Mouse (Mus musculus) intestine, embryonic 15.5 days (tissue): ENCODE data around the gene Fcgrt. TPM values are rescaled to one million over a fixed set of nuclear protein-coding genes. Genes with fewer than 3 reads are reported as not detected.
"Not testable (repeated sequence)": the region's sequence is repeated elsewhere in the genome, so short reads cannot be mapped to it uniquely, and the experiment has no call there.

ENCODE experiments used
- ATAC-seq: fragments of 200-750 bp; cut with Nextera tagmentation; 2 replicates; pipeline ENCODE4 v1.8.0; 2017; ENCODE audit warnings: moderate TSS enrichment, moderate library complexity
- H3K27ac ChIP-seq: fragments of 300-500 bp; sonication (generic); 2 replicates; pipeline ENCODE4 v1.5.1; 2015; ENCODE audit warnings: mild to moderate bottlenecking, inconsistent platforms
- H3K27me3 ChIP-seq: fragments of 300-500 bp; sonication (generic); replicated peaks from 2 replicates; pipeline ENCODE4 v1.6.1; 2015; ENCODE audit warnings: inconsistent platforms
- H3K36me3 ChIP-seq: fragments of 300-500 bp; sonication (generic); 2 replicates; pipeline ENCODE4 v1.6.1; 2015; ENCODE audit warnings: inconsistent platforms
- H3K4me1 ChIP-seq: fragments of 300-500 bp; sonication (generic); replicated peaks from 2 replicates; pipeline ENCODE4 v1.6.1; 2015; ENCODE audit warnings: inconsistent platforms
- H3K4me2 ChIP-seq: fragments of 300-500 bp; sonication (generic); replicated peaks from 2 replicates; pipeline ENCODE4 v1.6.1; 2015; ENCODE audit warnings: mild to moderate bottlenecking, inconsistent platforms
- H3K4me3 ChIP-seq: fragments of 300-500 bp; sonication (generic); replicated peaks from 2 replicates; pipeline ENCODE4 v1.5.1; 2015; ENCODE audit warnings: inconsistent platforms
- H3K9ac ChIP-seq: fragments of 300-500 bp; sonication (generic); 2 replicates; pipeline ENCODE4 v1.6.1; 2015; ENCODE audit warnings: inconsistent platforms
- H3K9me3 ChIP-seq: fragments of 300-500 bp; sonication (generic); 2 replicates; pipeline ENCODE4 v1.6.1; 2016; ENCODE audit warnings: inconsistent platforms
- WGBS: fragments of 180-500 bp; shearing (Covaris S2); methylation state at CpG from one replicate; pipeline ENCODE4 v1.1.7; 2015; 5-methylcytosine and 5-hydroxymethylcytosine counted together
- polyA plus RNA-seq: library from polyadenylated mRNA; unstranded; fragments of >200 nt; fragmentation: Nextera tagmentation; extraction: Ambion mirVana; gene quantifications from 2 replicates; pipeline ENCODE4 v1.2.1, GENCODE M21; 2015

Fcgrt gene
- polyA plus RNA-seq, 1 experiment from 2014 or later, result 153 TPM

DNA sequence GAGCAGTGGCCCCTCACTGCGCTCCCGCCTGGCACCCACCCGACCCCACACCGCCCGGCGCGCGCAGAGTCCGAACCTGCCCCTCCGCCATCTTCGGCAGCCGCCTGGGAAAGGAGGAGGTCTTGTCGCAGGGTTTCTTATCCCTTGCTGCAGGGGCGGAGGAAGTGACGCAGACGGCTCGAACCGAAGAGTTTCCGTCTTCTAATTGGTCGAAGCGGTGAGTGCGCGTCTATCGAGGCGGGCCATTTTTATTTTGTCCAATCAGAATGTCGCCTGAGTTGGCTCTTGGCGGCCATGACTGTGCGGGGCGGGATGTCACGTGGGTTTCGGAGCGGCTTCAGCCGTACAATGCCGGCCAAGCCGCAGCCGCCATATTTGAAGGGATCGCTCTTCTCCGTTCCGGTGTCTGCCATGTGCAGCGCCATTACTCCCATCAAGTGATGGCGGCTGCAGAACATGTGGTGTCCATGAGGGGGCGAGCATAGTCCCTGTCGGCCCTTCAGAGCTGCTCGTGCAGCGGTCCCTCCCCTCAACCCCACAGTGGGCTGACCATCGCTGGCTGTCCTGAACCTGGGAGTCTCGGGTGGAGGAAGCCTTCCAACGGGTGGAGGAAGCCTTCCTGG lies 25.1 kb upstream of the Fcgrt start, which contains the start of gene Rpl13a:
Gene Rpl13a, minus strand, starts transcription at position 138 of the 623 bp plus-strand sequence.
- Histone ChIP-seq H3K9me3 (no peaks in the 10 kb centered on the region), H3K4me2 (peak within 1 kb of the TSS; percentile 73), H3K27ac (peak within 1 kb of the TSS; percentile 90), H3K9ac (peak within 1 kb of the TSS; percentile 99), H3K36me3 (peaks cover 22% of the 10 kb centered on the region), H3K4me3 (peak within 1 kb of the TSS; percentile 89), H3K4me1 (peaks cover 22% of the 10 kb centered on the region), H3K27me3 (no peaks in the 10 kb centered on the region)
- under 1% methylated on average over 48 of the region's 48 CpGs for WGBS
- peak; percentile 91 for ATAC-seq

DNA sequence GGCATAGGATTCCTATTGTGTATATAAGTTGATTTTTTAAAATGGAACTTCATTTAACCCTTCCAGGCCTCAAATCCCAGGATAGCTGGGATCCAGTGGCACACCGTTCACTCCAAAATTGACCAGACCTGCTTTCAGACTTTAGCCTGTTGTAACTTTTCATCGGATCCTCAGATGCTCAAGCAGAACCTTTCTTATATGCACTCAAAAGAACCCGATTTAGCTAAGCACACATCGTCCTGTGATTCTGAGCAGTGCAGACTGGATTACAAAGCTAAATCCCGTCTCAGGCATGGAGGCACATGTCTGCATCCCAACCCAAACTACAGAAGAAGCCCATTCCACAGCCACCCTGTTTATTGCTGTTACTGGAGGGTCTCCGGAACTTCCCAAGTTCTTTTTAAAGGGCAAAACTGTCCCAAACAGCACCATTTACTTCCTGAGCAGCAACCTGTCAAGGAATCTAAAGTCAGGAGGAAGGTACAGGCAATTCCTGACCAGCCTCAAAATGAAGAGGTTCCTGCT lies 24.1 kb upstream of the Fcgrt start:
- H3K4me1 ChIP-seq, result peaks cover 27% of the 10 kb centered on the region
- H3K27ac ChIP-seq, result peak overlapping the region; percentile 87
- H3K27me3 ChIP-seq, result no peaks in the 10 kb centered on the region
- WGBS, result 1% methylated on average over 6 of the region's 6 CpGs
- peak overlapping the region; percentile 99 for H3K9ac ChIP-seq
- peaks cover 22% of the 10 kb centered on the region for H3K36me3 ChIP-seq
- peak overlapping the region; percentile 89 for H3K4me3 ChIP-seq
- ATAC-seq, result no peak
- peak overlapping the region; percentile 71 for H3K4me2 ChIP-seq
- H3K9me3 ChIP-seq, result no peaks in the 10 kb centered on the region

DNA sequence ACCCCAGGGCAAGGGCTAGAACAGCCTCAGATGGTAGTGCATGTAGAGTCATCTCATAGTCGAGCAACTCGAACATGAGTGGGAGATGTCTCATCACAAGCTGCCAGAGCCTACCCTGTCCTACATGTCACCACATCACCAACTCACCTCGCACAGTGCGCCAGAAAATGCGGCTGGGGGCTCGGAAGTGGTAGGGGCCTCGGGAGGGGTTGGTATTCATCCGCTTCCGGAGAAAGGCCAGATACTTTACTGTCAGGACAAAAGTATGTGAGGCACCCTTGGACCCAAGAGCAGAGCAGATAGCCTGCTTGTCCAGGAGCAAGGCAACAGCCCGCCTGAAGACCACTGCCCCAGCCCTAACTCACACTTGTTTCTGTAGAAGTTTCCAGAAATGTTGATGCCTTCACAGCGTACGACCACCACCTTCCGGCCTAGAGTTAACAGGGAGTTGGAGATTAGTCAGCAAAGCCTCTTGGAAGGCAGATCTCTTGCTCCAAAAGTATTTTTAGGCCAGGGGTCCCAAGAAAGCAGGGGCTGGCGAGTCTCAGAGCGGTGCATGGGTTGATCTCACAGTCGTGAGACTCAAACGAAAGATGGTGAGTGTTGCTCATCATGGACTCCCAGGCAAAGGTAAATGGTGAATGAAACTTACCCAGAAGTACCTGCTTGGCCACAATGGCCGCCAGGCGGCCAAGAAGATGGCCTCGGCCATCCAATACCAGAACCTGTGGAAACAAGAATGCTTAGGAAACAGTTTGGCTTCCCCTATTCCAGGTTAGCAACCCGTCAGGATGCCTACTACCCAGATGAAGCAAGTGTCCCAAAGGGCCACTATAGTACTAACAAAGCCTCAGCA lies 23.4 kb upstream of the Fcgrt start:
- H3K27ac ChIP-seq, result peak overlapping the region; percentile 87
- peak overlapping the region; percentile 71 for H3K4me2 ChIP-seq
- H3K36me3 ChIP-seq, result peaks cover 26% of the 10 kb centered on the region
- 37% methylated on average over 21 of the region's 21 CpGs for WGBS
- peak overlapping the region; percentile 89 for H3K4me3 ChIP-seq
- no peaks in the 10 kb centered on the region for H3K9me3 ChIP-seq
- H3K4me1 ChIP-seq, result peaks cover 32% of the 10 kb centered on the region
- no peaks in the 10 kb centered on the region for H3K27me3 ChIP-seq
- H3K9ac ChIP-seq, result peak overlapping the region; percentile 99
- no peak for ATAC-seq

DNA sequence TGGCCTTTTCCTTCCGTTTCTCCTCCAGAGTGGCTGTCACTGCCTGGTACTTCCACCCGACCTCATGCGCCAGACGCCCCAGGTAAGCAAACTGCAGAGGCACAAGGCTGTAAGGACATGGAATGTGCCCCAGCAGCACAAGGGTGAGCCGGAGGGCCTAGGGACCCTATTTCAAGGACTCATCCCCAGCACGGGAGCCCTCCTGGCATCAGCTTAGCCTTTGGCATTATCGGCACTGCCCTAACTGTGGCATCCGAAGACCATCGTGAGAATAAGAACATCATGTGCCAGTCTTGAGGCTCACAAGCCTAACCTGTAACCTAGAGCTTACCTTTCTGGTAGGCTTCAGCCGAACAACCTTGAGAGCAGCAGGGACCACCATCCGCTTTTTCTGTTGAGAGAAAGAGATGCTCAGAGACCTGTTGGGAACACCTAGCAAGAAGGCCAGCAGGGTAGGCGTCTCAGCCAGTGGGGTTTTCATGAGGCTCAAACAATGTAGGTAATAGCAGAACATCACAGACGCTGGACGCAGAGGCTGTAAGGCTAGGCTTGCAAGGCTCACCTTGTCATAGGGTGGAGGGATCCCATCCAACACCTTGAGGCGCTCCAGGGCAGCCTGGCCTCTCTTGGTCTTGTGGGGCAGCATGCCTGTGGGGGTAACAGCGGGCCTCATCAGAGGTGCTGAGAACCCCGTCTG lies 22.6 kb upstream of the Fcgrt start:
- Histone ChIP-seq H3K36me3 (peaks cover 34% of the 10 kb centered on the region), H3K27ac (peak overlapping the region; percentile 87), H3K9me3 (no peaks in the 10 kb centered on the region), H3K4me3 (peak overlapping the region; percentile 89), H3K9ac (peak overlapping the region; percentile 99), H3K4me2 (peak overlapping the region; percentile 71), H3K27me3 (no peaks in the 10 kb centered on the region), H3K4me1 (peaks cover 40% of the 10 kb centered on the region)
- no peak for ATAC-seq
- 65% methylated on average over 17 of the region's 17 CpGs for WGBS

DNA sequence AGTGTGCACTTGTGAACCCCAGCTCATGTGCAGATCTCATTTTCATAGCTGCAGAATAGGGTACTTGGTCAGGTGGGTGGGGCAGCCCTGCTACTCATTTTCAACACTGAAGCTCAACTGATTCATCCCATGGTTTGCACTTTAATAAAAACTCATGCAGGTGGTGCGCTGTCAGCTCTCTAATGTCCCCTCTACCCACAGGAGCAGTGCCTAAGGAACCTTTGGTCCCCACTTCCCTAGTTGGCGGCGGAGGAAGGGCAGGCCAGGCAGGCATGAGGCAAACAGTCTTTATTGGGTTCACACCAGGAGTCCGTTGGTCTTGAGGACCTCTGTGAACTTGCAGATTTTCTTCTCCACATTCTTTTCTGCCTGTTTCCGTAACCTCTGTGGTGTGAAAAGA lies 22.0 kb upstream of the Fcgrt start:
- Histone ChIP-seq H3K4me1 (peaks cover 43% of the 10 kb centered on the region), H3K4me2 (peak overlapping the region; percentile 71), H3K27ac (peak overlapping the region; percentile 87), H3K9ac (peak overlapping the region; percentile 99), H3K36me3 (peaks cover 40% of the 10 kb centered on the region)
- H3K27me3 ChIP-seq, H3K9me3 ChIP-seq, ATAC-seq, H3K4me3 ChIP-seq: not testable (repeated sequence)
- WGBS, result 60% methylated on average over 5 of the region's 5 CpGs

DNA sequence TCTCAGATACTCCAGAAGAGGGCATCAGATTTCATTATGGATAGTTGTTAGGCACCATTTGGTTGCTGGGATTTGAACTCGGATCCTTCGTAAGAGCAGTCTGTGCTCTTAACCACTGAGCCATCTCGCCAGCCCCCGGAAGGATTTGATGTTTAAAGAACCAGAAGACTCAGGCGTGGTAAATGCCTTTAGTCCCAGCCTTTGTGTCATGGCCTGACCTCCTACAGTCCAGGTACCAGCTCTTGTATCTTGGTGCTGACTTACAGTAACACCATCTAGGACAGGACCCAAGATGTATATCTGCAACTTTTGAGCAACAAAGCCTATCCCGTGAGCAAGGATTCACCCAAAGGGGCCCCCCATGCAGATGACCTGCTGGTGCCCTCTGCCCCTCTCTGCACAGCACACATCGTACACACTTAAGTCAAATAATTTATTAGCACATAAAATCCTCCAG lies 21.5 kb upstream of the Fcgrt start:
- Histone ChIP-seq H3K27ac (peak overlapping the region; percentile 90), H3K27me3 (no peaks in the 10 kb centered on the region), H3K36me3 (peaks cover 44% of the 10 kb centered on the region), H3K4me1 (peaks cover 44% of the 10 kb centered on the region), H3K4me3 (no peak overlapping the region), H3K9ac (no peak overlapping the region), H3K4me2 (peak overlapping the region; percentile 52), H3K9me3 (no peaks in the 10 kb centered on the region)
- 20% methylated on average over 7 of the region's 7 CpGs for WGBS
- no peak for ATAC-seq

DNA sequence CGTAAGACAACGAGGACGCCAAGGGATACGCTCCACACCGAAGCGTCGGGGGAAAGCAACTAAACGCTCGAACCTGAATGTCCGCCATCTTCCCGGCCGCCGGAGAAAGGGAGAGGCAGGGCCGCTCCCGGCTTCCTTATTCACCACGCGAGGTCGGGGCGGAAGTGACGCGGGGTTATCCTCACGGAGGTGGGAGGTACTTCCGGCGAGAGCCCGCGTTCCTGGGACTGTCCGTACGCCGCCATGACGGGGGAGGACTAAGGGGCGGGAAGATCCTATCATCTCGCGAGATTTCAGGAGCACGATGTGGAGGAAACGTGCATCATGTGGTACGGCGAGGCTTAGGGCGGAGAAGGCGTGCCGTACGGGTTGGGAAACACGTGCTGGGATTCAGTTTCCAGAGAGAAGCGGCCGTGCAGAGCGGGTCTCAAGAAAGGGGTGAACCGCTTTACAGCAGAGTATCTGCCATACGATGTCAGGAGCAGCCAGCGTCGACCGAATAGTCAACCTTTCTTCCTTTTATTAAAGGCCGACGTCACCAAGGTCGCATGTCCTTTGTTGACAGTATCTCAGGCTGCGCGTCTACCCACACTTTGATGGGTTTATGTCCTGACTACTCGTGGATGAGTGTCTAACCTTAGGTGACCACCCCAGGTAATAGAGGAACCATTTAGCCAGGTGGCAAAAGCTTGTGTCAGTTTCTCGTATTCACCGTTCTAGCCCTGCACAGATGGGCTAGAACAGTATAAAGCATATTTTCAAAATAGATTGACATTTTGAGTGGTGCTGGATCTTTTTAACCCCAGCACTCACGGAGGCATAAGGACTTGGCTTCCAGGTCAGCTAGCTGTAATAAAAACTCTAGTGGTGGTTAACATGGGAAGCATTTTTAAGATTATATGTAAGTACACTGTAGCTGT lies 20.8 kb upstream of the Fcgrt start, which contains the start of gene Rps11:
Gene Rps11, minus strand, starts transcription at position 216 of the 920 bp plus-strand sequence.
- Histone ChIP-seq H3K9me3 (no peaks in the 10 kb centered on the region), H3K27ac (peak within 1 kb of the TSS; percentile 90), H3K4me2 (peak within 1 kb of the TSS; percentile 74), H3K36me3 (peaks cover 51% of the 10 kb centered on the region), H3K27me3 (no peaks in the 10 kb centered on the region), H3K4me3 (peak within 1 kb of the TSS; percentile 86), H3K9ac (peak within 1 kb of the TSS; percentile 95), H3K4me1 (peaks cover 40% of the 10 kb centered on the region)
- WGBS, result under 1% methylated on average over 59 of the region's 59 CpGs
- ATAC-seq, result peak; percentile 83

DNA sequence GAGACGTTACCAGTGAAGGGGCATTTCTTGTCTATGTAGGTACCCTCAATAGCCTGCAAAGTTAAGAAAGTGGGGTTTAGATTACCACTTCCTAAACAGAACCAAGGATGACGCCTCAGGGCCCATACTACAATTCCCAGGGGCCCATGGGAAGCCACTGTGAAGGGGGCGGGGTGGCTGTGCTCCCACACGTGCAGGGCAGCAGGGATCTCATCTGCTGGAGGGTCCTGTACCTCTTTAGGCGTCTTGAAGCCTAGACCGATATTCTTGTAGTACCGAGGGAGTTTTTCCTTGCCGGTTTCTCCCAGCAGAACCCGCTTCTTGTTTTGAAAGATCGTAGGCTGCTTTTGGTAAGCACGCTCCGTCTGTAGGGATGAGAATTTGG lies 19.5 kb upstream of the Fcgrt start:
- H3K4me1 ChIP-seq, result peaks cover 40% of the 10 kb centered on the region
- WGBS, result 15% methylated on average over 12 of the region's 12 CpGs
- H3K9ac ChIP-seq, result peak overlapping the region; percentile 95
- H3K27ac ChIP-seq, result peak overlapping the region; percentile 87
- no peaks in the 10 kb centered on the region for H3K27me3 ChIP-seq
- H3K4me2 ChIP-seq, result peak overlapping the region; percentile 74
- H3K4me3 ChIP-seq, result peak overlapping the region; percentile 86
- ATAC-seq, result no peak
- peaks cover 53% of the 10 kb centered on the region for H3K36me3 ChIP-seq
- H3K9me3 ChIP-seq, result no peaks in the 10 kb centered on the region

DNA sequence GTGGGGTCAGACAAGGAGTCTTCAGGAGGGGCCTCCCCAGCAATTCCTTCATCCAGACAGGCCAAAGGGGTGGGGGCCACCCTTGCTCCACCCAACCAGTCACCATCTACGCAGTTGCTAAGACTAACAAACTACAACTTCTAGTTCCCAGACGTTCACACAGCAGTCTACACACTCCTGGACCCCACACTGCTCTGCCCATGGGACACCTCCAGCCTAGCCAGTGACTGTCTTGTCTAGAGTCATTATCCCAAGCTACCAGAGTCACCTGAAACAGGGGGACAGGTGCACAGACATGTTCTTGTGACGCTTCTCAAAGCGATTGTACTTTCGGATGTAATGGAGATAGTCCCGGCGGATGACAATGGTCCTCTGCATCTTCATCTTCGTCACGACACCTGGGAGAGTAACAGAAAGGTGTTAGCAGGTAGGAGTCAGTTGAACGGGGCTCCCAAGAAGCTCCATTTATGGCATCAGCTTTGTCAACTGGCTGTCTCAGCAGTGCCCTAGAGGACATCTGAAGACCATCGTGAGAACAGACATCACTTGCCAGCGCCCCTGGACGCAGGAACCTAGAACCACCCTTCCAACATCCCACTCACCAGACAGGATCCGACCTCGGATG lies 19.0 kb upstream of the Fcgrt start:
- Histone ChIP-seq H3K4me3 (peak overlapping the region; percentile 86), H3K27me3 (no peaks in the 10 kb centered on the region), H3K9me3 (no peaks in the 10 kb centered on the region), H3K36me3 (peaks cover 53% of the 10 kb centered on the region), H3K27ac (peak overlapping the region; percentile 87; the same call in 1 of the 2 replicates), H3K9ac (peak overlapping the region; percentile 95), H3K4me2 (peak overlapping the region; percentile 74), H3K4me1 (peaks cover 40% of the 10 kb centered on the region)
- ATAC-seq, result no peak
- 81% methylated on average over 15 of the region's 15 CpGs for WGBS

DNA sequence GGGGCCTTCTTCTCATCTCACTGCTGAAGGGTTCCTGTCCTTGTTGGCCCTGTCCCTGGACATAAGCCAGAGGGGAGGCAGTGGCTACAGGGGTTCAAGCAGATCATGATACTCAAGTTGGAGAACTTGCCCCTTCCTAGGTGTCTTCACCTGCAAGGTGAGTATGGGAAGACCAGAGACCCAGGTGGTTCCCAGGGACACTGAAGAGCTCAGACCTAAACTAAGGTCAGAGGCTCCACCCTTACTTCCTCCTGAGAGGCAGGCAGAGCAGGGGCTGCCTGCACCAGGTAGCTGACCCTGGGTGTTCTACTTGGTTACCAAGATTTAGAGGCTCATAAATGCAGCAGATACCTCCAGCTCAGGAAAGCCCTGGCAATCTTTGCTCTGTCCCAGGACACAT lies 18.3 kb upstream of the Fcgrt start:
- peak overlapping the region; percentile 23; the same call in 1 of the 2 replicates for H3K27ac ChIP-seq

DNA sequence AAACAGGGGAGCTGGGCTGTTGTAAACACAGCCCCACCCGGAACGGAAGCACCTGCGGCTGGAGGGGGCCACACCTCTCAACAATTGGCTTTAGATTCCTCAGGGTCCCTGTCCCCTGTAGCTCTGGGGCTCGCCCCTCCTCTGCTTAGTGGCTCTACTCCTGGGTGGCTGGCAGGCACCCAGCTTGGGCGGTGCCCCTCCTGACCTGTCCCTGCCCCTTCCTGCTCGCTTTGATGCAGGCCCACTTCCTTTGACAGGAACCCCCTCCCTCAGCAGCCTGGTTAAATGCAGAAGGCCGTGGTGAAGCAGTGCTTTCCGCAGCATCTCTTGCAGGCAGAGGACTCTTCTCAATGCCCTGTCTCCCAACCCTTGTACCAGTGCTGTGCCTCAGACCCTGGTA lies 17.8 kb upstream of the Fcgrt start:
- no peak for ATAC-seq
- Histone ChIP-seq H3K27me3 (no peaks in the 10 kb centered on the region), H3K9ac (peak overlapping the region; percentile 31), H3K4me1 (peaks cover 33% of the 10 kb centered on the region), H3K9me3 (no peaks in the 10 kb centered on the region), H3K4me2 (peak overlapping the region; percentile 74), H3K27ac (peak overlapping the region; percentile 23; the same call in 1 of the 2 replicates), H3K36me3 (peaks cover 45% of the 10 kb centered on the region), H3K4me3 (no peak overlapping the region)
- WGBS, result 47% methylated on average over 8 of the region's 8 CpGs

More for the DNA sequence above, 18.3 kb upstream of the Fcgrt start:
- H3K4me1 ChIP-seq, result peaks cover 39% of the 10 kb centered on the region
- H3K9ac ChIP-seq, result peak overlapping the region; percentile 31
- H3K4me2 ChIP-seq, result peak overlapping the region; percentile 74
- H3K4me3 ChIP-seq, result no peak overlapping the region
- ATAC-seq, result no peak
- H3K27me3 ChIP-seq, result no peaks in the 10 kb centered on the region
- no peaks in the 10 kb centered on the region for H3K9me3 ChIP-seq
- H3K36me3 ChIP-seq, result peaks cover 50% of the 10 kb centered on the region
